Mouse (Mus musculus): ENCODE results near the gene Rasl11b.

Gene Rasl11b

DNA sequence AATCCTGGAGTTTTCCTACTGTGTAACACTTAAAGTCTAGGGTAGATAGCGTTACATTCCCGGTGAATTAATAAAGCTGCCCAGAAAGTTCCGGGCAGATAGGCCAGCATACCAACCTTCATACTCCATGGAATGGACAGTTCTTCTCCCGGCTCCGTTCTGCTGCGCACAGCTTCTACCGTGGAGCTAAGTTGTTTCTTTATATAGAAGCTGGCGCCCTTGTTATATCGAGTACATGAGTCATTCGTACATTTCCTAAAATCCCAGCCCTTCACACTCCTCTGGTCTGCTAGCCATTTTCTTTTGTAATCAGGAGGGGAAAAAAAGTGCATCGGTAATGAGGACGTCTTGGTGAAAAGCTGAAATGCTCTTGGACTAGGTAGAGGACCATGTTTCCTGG, 7.0 kb upstream of the Rasl11b start:
- DNase-seq (ENCODE audit: low spot score) = no peak

- DNase-seq (ENCODE audit: low spot score) = no peak
These were observed 6.2 kb upstream of the Rasl11b start for GRCm38 (mm10) chr5:74188886-74189285.

- DNase-seq (ENCODE audit: low spot score) = no peak
These were observed 5.5 kb upstream of the Rasl11b start for GRCm38 (mm10) chr5:74189484-74190160.

- DNase-seq (ENCODE audit: low spot score) = no peak
These were observed 5.0 kb upstream of the Rasl11b start for GRCm38 (mm10) chr5:74190161-74190491.

- DNase-seq (ENCODE audit: low spot score) = no peak
These were observed 4.2 kb upstream of the Rasl11b start for GRCm38 (mm10) chr5:74190911-74191310.

DNA sequence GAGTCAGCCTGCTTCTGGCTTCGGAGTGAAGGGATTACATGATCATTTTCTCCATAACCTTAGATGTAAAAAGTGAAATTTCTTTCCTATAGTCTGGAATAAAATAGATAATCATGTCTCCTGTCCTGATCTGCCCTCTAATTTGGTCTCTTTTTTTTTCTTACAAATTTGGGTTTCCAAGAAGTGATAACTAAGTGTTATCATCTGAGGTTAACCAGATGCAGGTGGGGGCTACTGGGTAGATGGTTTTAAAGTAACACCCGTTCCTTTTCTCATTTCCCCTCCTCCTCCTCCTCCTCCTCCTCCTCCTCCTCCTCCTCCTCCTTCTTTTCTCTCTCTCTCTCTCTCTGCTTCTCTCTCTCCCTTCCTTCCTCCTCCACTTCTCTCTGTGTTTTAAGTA, 2.1 kb upstream of the Rasl11b start:
- no peak for DNase-seq (ENCODE audit: low spot score)

GRCm38 (mm10) chr5:74193626-74194025, 1.5 kb upstream of the Rasl11b start:
- DNase-seq (ENCODE audit: low spot score) = no peak

- no peak for DNase-seq (ENCODE audit: low spot score)
These were observed 852 bp upstream of the Rasl11b start for GRCm38 (mm10) chr5:74194027-74194840.

DNA sequence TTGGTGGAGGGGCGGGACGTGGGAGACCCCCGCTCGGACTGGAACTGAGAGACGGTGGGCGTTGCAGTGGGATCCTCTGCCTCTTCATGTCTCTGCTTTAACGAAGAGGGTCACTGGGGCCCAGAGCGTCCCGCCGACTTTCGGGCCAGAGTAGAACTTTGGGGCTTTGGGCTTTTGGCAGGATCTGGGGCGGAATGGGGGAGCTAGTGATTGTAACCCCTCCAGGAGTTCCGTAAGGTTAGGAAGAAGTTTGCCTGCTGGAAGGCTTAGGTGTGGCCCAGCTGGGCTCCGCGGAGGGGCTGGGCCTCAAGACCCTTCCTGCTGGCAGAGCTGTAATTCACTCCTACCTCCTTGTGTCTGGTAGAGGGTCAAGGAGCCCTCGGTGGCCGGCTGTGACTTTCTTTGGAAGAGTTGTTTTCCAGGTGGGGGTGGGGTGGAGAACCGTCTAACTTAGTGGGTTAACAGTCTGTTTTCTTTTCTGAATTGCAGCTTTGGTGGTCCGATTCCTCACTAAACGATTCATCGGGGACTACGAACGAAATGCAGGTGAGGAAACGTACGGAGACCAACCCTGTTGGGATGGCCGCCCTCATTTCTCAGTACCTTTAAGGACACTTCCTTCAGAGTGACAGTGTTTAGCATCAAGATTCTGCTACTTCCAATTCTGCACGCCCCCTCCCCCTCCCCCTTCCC, 674 bp downstream of the Rasl11b start:
- DNase-seq (ENCODE audit: low spot score) = peak; percentile 50

- DNase-seq (ENCODE audit: low spot score) = peak; percentile 54
These were observed 1.2 kb downstream of the Rasl11b start for GRCm38 (mm10) chr5:74196307-74196618.

GRCm38 (mm10) chr5:74197541-74198330, 2.6 kb downstream of the Rasl11b start:
- DNase-seq (ENCODE audit: low spot score) = no peak

- no peak for DNase-seq (ENCODE audit: low spot score)
These were observed 3.4 kb downstream of the Rasl11b start for GRCm38 (mm10) chr5:74198446-74198845.

DNA sequence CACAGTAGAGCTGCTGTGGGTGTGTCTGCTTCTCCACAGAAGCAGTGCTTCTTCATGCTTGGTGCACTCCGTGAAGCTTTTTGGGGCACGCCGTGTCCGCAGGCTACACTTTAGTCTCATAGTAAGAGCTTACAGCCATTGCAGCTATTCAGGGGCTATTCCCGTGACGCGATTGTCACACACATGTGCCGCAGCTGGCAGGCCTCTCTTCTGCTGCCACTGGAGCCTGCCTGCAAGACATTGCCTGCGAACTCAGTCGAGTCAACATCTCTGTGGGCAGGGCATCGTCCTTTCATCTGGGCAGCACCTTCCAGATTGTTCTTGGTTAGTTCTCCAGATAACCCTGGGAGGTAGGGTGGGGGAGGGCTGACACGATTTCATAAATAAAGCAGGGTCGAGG, 4.7 kb downstream of the Rasl11b start:
- DNase-seq (ENCODE audit: low spot score) = no peak

DNA sequence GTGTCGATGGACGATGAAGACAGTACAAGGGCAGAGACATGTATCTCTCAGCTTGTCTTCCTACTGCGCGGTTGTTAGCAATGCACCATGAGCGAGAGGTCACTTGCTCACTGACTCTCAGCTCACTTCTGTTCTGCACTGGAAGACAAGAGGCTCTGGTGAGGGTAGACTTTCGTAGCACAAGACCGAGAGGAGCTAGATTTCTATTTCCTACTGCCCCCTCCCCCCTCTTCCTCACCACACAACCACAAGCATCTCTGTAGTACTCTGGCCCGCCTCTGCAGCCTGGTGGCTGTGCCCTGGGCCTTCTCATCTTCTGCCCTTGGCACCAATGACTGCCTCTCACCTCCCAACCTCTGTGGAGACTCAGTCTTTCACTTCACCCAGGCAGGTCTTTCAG, 5.4 kb downstream of the Rasl11b start:
- DNase-seq (ENCODE audit: low spot score) = no peak

DNA sequence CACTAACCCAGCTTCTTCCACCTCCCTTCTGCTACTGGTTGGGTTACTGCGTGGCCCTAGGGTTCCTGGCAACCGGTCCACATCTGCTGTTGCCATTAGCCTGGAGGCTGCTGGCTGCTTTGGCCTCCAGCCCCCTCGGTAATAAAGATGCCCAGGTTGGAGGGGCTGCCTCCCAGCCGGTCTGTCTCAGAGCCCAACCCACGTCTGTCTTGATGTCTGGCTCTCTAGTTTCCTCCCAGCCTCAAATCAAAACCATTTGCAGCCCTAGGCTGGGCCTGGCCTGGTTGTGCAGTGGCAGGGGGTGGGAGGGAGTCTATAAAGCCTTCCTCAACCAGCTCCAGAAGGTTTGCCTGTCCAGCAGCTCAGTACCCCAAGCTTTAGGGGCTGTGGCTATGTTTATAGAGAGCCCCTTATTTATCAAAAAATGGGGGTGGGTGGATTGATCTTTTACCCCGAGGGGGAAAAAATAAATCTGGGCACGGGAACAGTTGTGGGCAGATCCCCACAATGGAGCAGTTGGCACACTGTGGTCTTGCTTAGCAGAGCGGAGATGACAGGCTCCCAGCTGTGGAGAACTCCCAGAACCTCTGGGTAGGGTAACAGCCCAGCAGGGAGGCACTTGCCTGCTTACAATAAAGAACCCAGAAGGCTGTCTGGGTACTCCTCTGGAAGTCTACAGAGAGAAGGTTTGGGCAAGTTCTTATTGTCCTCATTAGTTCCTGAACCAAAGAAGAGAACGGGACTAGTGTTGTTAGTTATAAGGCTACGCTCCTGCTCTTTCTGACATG, 6.7 kb downstream of the Rasl11b start:
- no peak for DNase-seq (ENCODE audit: low spot score)

DNA sequence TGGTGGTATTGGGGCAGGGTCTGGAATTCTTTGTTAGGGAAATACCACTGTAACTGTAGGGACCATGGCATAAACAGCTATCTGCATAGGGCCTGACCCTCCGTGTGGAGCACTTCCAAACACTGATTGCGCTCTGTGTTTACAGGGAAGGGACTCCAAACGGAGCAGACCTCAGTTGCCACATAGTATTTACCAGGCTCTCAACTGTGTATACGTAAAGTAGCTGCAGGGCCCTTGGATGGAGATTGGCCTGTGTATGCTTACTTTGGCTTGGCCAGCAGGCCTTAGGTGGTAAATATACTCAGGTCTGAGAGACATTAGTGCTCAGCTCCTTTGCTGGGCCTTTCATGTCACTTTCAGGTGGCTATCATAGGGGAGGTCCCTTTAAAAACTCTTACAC, 7.4 kb downstream of the Rasl11b start:
- no peak for DNase-seq (ENCODE audit: low spot score)

DNA sequence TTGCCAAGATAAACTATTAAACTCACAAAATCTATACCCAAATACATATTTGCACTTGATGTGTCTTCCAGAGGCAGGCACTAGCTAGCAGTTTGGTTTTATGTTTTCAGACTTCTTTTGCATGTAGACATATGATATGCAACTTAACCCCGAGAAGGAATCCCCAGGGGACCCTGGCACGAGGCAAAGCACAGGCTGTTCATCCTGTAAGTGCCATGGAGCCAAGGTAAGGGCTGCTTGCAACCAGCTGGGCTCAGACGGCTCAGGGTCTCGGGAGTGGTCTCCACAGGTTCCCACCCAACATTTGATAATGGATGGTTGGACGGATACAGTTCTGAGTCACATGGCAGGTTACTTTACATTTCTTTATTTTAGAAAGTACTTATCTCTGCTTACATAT, 9.4 kb downstream of the Rasl11b start:
- DNase-seq (ENCODE audit: low spot score) = no peak

DNA sequence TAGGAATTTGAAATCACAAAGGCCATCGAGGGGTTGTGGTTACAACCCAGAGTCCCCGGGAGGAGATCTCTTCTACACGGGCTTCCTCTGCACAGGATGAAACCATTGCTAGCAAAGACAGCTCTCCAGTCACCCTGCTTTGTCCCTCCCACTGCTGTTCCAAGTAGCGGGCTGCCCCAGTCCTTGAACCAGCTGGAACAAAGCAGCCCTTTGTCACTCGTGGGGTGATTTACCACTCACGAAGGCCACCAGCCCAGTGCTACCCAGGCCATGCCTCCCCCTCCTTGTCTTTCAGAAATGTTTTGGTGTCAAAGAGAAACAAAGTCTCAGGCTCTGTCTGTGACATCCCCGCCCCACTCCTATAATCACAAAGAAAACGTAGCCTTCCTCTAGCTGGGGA, 10.4 kb downstream of the Rasl11b start:
- no peak for DNase-seq (ENCODE audit: low spot score)

DNA sequence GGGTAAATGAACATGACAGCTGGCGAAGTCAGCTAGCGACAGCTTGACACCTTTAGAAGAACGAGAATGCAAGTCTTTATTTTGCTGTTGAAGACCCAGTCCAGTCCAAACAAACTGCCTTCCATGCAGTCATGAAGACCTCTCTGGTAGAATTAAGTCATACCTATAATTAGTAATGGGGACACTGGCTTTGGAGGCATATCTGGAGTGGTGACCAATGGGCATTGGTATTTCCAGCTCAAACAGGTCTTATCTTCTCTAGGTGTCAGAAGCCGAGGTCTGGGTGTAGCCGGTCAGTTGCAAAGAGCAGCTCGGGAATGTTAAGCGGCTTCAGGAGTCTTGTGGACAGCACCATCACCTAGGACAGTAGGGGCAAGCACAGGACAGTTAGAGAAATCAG, 11.0 kb downstream of the Rasl11b start:
- no peak for DNase-seq (ENCODE audit: low spot score)

GRCm38 (mm10) chr5:74206649-74207048, 11.6 kb downstream of the Rasl11b start:
- DNase-seq (ENCODE audit: low spot score) = no peak

DNA sequence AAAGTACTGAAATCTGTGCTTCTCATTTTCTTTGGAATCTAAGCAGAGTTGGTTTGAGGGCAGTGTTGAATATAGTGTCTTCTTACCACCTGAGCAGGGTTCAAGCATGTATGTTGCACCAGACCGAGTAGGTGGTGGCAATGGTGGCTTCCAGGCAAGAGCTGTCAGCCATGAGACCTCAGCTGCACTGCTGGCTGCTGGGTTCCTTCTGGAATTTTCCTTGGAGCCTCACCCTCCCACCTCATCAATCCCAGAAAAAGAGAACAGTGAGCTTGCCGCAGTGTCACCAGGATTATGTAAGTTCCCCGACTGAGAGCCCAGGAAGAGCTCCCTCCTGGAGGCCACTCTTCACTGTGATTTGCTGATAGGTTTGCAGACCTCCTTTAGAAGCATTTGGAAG, 12.1 kb downstream of the Rasl11b start:
- DNase-seq (ENCODE audit: low spot score) = no peak

- DNase-seq (ENCODE audit: low spot score) = no peak
These were observed 13.4 kb downstream of the Rasl11b start for GRCm38 (mm10) chr5:74208438-74208837.
